In genomic region chr2:31884806-31885205, GRCm38 (mm10) we compare ENCODE assay signal across 9 mouse cellular contexts. TPM values are rescaled to one million over a fixed set of nuclear protein-coding genes. Genes with fewer than 3 reads are reported as not detected.
DNase-seq lines count a peak whose midpoint lies in the region; ATAC-seq and TF ChIP-seq lines count a peak whose summit lies in the region.
"Had no signal": no experiment of that assay in that cellular context is flagged by ENCODE, and none has a peak within 500 bp of the region (broad histone marks: within the 10 kb centered on the region; RNA-seq: fewer than 3 reads in every experiment).

No protein-coding gene starts in this region.

- TF ChIP-seq CTCF in CH12.LX (conservative IDR thresholded peaks at IDR 0.05 in 1 of 2, IDR thresholded peaks at IDR 0.05 in 1 of 2; ENCODE audit: low read depth in 2 of 2, low read length in 2 of 2): peak; percentile 11 to 87; a peak in 2 of 4 replicates
- TF ChIP-seq CTCF in lung, embryonic 14.5 days (IDR thresholded peaks at IDR 0.05; ENCODE audit: low read depth): peak; percentile 61

- TF ChIP-seq POLR2A in CH12.LX (IDR thresholded peaks at IDR 0.05; ENCODE audit: low read depth, low read length): no peak

- no peak for ATAC-seq in kidney, embryonic 16.5 days (ENCODE audit: low FRiP score, low TSS enrichment)
- peak; percentile 43 to 47; a peak in 2 of 4 replicates for ATAC-seq in hematopoietic stem cell, adult 5-6 weeks (replicated peaks in 1 of 2; ENCODE audit: insufficient read depth in 1 of 2, low FRiP score in 2 of 2, low TSS enrichment in 1 of 2, low read depth in 1 of 2, poor library complexity in 2 of 2, severe bottlenecking in 2 of 2)
- ATAC-seq in lung, embryonic 14.5 days (ENCODE audit: insufficient read depth): no peak

- 28% methylated on average over 6 of the region's 6 CpGs for WGBS in kidney, embryonic 16.5 days
- WGBS in lung, embryonic 14.5 days: 18% methylated on average over 6 of the region's 6 CpGs

- in situ Hi-C loops in CH12.LX (cut with MboI; ENCODE audit: low pct_ligation_motif_present, low pct_unique_long_range_greater_than_20kb, low sequenced_read_pairs): loop anchor here (5.0 to 10.0 kb wide), 2 partner anchors 68 to 200 kb away; partner anchors contain the start of gene Abl1

- H3K36me3 ChIP-seq in kidney, embryonic 16.5 days (ENCODE audit: insufficient read depth, low read length): no peaks in the 10 kb centered on the region
- no peaks in the 10 kb centered on the region for H3K36me3 ChIP-seq in CH12.LX (replicated peaks in 1 of 2; ENCODE audit: control insufficient read depth in 1 of 2, insufficient read depth in 1 of 2, low read length in 1 of 2)
- H3K36me3 ChIP-seq in lung, embryonic 14.5 days (ENCODE audit: insufficient read depth): no peaks in the 10 kb centered on the region

- H3K4me1 ChIP-seq in kidney, embryonic 16.5 days (ENCODE audit: insufficient read depth, low read length): peaks cover 14% of the 10 kb centered on the region
- H3K4me1 ChIP-seq in CH12.LX (ENCODE audit: control insufficient read depth in 1 of 2, insufficient read depth in 2 of 2): peaks cover 10 to 14% of the 10 kb centered on the region in 2 experiments
- H3K4me1 ChIP-seq in lung, embryonic 14.5 days (ENCODE audit: insufficient read depth): no peaks in the 10 kb centered on the region

- DNase-seq in kidney, adult 18-20 months: peak; percentile 48
- DNase-seq in CH12.LX (ENCODE audit: extremely low read depth): peak; percentile 52
- peak; percentile 71 for DNase-seq in ZHBTc4 (ENCODE audit: low read depth, low spot score)
- peak; percentile 67 for DNase-seq in lung, embryonic 14.5 days
- DNase-seq in thymus, postnatal 4 days: peak; percentile 74

- dilution Hi-C loops in CH12.LX (cut with MboI; ENCODE audit: extremely low pct_ligation_motif_present, extremely low pct_unique_long_range_greater_than_20kb, low sequenced_read_pairs): no loop called here

- H3K27me3 ChIP-seq in kidney, embryonic 16.5 days (ENCODE audit: insufficient read depth, low read length): peaks cover 71% of the 10 kb centered on the region
- H3K27me3 ChIP-seq in CH12.LX (replicated peaks): peaks cover 87% of the 10 kb centered on the region
- peaks cover 75% of the 10 kb centered on the region for H3K27me3 ChIP-seq in lung, embryonic 14.5 days (ENCODE audit: insufficient read depth, low read length)

- no peak overlapping the region for H3K4me3 ChIP-seq in kidney, embryonic 16.5 days (ENCODE audit: low read length)
- no peak overlapping the region for H3K4me3 ChIP-seq in CH12.LX (replicated peaks in 1 of 3; ENCODE audit: low read depth in 2 of 3, low read length in 2 of 3, poor library complexity in 1 of 3)
- no peak overlapping the region for H3K4me3 ChIP-seq in lung, embryonic 14.5 days (ENCODE audit: low read depth, low read length)
- H3K4me3 ChIP-seq: erythroblast, embryonic 14.5 days had no signal

- no peak overlapping the region for H3K4me2 ChIP-seq in kidney, embryonic 16.5 days (replicated peaks; ENCODE audit: low read depth, low read length)
- no peak overlapping the region for H3K4me2 ChIP-seq in CH12.LX (ENCODE audit: insufficient read depth, low read depth, poor library complexity, severe bottlenecking)
- H3K4me2 ChIP-seq in lung, embryonic 14.5 days: no peak overlapping the region

- TF ChIP-seq RAD21 in CH12.LX (IDR thresholded peaks at IDR 0.05; ENCODE audit: low read depth, low read length): peak; percentile 88

- no peak overlapping the region for H3K9ac ChIP-seq in kidney, embryonic 16.5 days (replicated peaks; ENCODE audit: low read length)
- H3K9ac ChIP-seq in CH12.LX (ENCODE audit: insufficient read depth, low read depth): no peak overlapping the region
- no peak overlapping the region for H3K9ac ChIP-seq in lung, embryonic 14.5 days

- no peak overlapping the region for H3K27ac ChIP-seq in kidney, embryonic 16.5 days (ENCODE audit: low read length)
- no peak overlapping the region for H3K27ac ChIP-seq in CH12.LX (ENCODE audit: insufficient read depth, low read depth)
- no peak overlapping the region for H3K27ac ChIP-seq in lung, embryonic 14.5 days (ENCODE audit: low read depth)

- H3K9me3 ChIP-seq in kidney, embryonic 16.5 days (ENCODE audit: low read length): no peaks in the 10 kb centered on the region
- no peaks in the 10 kb centered on the region for H3K9me3 ChIP-seq in CH12.LX (replicated peaks; ENCODE audit: low read length)
- no peaks in the 10 kb centered on the region for H3K9me3 ChIP-seq in lung, embryonic 14.5 days (ENCODE audit: low read depth, low read length)

- no peak for TF ChIP-seq EP300 in CH12.LX (IDR thresholded peaks at IDR 0.05; ENCODE audit: low read length)

- H3K79me2 ChIP-seq in CH12.LX (replicated peaks; ENCODE audit: control insufficient read depth, extremely low read depth, insufficient read depth, poor library complexity, severe bottlenecking): no peaks in the 10 kb centered on the region

TF ChIP-seq in CH12.LX, 34 proteins besides CTCF, POLR2A, EP300 and RAD21:
- no peak for TF ChIP-seq E2F4 (IDR thresholded peaks at IDR 0.05; ENCODE audit: insufficient replicate concordance, low read depth, low read length)
- TF ChIP-seq SMC3 (IDR thresholded peaks at IDR 0.05; ENCODE audit: low read depth, low read length): peak; percentile 78
- TF ChIP-seq ETS1 (conservative IDR thresholded peaks at IDR 0.05; ENCODE audit: low read depth, low read length): no peak
- no peak for TF ChIP-seq ZMIZ1 (IDR thresholded peaks at IDR 0.05; ENCODE audit: low read depth, low read length)

RNA-seq across cellular contexts. Expression of gene Lamc3, which starts 2.3 kb away (rescaled TPM):
- 4.1 and 4.7 TPM in 2 replicates for polyA plus RNA-seq in kidney, embryonic 16.5 days (2015; fragmentation: Nextera tagmentation; extraction: Ambion mirVana)
- total RNA-seq in CH12.LX (2012; rRNA removed) (not detected in 2 replicates), CH12.LX (2014; rRNA removed) (not detected in 2 replicates)
- polyA plus RNA-seq in CH12.LX (2012; ENCODE audit: insufficient read length, low read depth): not detected in 2 replicates
- total RNA-seq in hematopoietic stem cell, adult 5-6 weeks (2017): not detected in 2 replicates
- 0.80 and 0.87 TPM in 2 replicates for polyA plus RNA-seq in lung, embryonic 14.5 days (2014; fragmentation: Nextera tagmentation; extraction: Ambion mirVana)
- polyA plus RNA-seq: erythroblast, embryonic 14.5 days had no signal

RNA-seq across cellular contexts. Expression of gene Fibcd1, which starts 39.0 kb away (rescaled TPM):
- 1.4 and 1.5 TPM in 2 replicates for polyA plus RNA-seq in kidney, embryonic 16.5 days (2015; fragmentation: Nextera tagmentation; extraction: Ambion mirVana)
- total RNA-seq in CH12.LX (2012; rRNA removed): 0.04 TPM in 2 replicates
- 0.04 and 0.15 TPM in 2 replicates for total RNA-seq in CH12.LX (2014; rRNA removed)
- polyA plus RNA-seq in CH12.LX (2012; ENCODE audit: insufficient read length, low read depth): 0.09 and 0.10 TPM in 2 replicates
- not detected in 2 replicates for total RNA-seq in hematopoietic stem cell, adult 5-6 weeks (2017)
- polyA plus RNA-seq in lung, embryonic 14.5 days (2014; fragmentation: Nextera tagmentation; extraction: Ambion mirVana): 0.07 TPM in 1 of 2 replicates, not detected in the other
- polyA plus RNA-seq: erythroblast, embryonic 14.5 days; stomach, embryonic 14.5 days had no signal

Comparison
In these comparisons a context has a peak if more than half of its experiments do, and no peak if none do; other contexts are left out.
1. ATAC-seq: peak in hematopoietic stem cell, adult 5-6 weeks (2 of 2); none in kidney, embryonic 16.5 days (single experiment) and lung, embryonic 14.5 days (single experiment).
2. Peak in every context shown above with its lines, with median percentiles within 50 percentile points of each other: DNase-seq.